Mouse (Mus musculus) ES-E14 (cell line): Measurements from ENCODE around the gene Hectd2.

Experiments used
- CHD2 ChIP-seq: IDR thresholded peaks from 2 replicates; pipeline ENCODE4 v1.6.1; 2014; ENCODE audit warnings: mild to moderate bottlenecking, low read depth, low read length, inconsistent platforms
- HCFC1 ChIP-seq: IDR thresholded peaks from 2 replicates; pipeline ENCODE4 v1.6.1; 2012; ENCODE audit warnings: low read length, inconsistent platforms, borderline replicate concordance; ENCODE audit not compliant: insufficient read depth
- MAFK ChIP-seq: IDR thresholded peaks from 2 replicates; pipeline ENCODE4 v1.6.1; 2014; ENCODE audit warnings: mild to moderate bottlenecking, low read depth, low read length, inconsistent platforms; ENCODE audit not compliant: insufficient read depth
- ZNF384 ChIP-seq: IDR thresholded peaks from 2 replicates; pipeline ENCODE4 v1.6.1; 2012; ENCODE audit warnings: low read depth, low read length, inconsistent platforms

GRCm38 (mm10) chr19:36535878-36536277 lies 18.6 kb upstream of the Hectd2 start:
- TF ChIP-seq CHD2, result no peak
- TF ChIP-seq HCFC1, result no peak
- TF ChIP-seq ZNF384, result no peak
- TF ChIP-seq MAFK, result no peak
